Mouse (Mus musculus) MEL (cell line): ENCODE measurements around the gene Pex5. TPM values are rescaled to one million over a fixed set of nuclear protein-coding genes. Genes with fewer than 3 reads are reported as not detected.

Experiments
- DNase-seq: peaks from one replicate; pipeline ENCODE4 v3.0.0; 2011; ENCODE audit warnings: low read depth, low spot score
- H3K27ac ChIP-seq: 2 replicates; pipeline ENCODE4 v1.5.1; 2012; ENCODE audit warnings: low read depth, mild to moderate bottlenecking, control low read depth, low read length, moderate library complexity; ENCODE audit not compliant: control insufficient read depth
- H3K27me3 ChIP-seq, 2 experiments: fragments of 150-350 bp in 1 of 2; sonication (generic) in 1 of 2; 2 replicates each; pipeline ENCODE4 v1.6.1; 2012; ENCODE audit warnings: low read length in 2 of 2, mild to moderate bottlenecking in 2 of 2, improper control_type of control experiment in 1 of 2, moderate library complexity in 1 of 2; ENCODE audit not compliant: insufficient read depth in 2 of 2, control insufficient read depth in 1 of 2
- H3K36me3 ChIP-seq, 2 experiments: 2 replicates each; pipeline ENCODE4 v1.6.1; 2012 to 2014; ENCODE audit warnings: low read length in 2 of 2, improper control_type of control experiment in 1 of 2, inconsistent platforms in 1 of 2, mild to moderate bottlenecking in 1 of 2; ENCODE audit not compliant: insufficient read depth in 2 of 2, control insufficient read depth in 1 of 2
- H3K4me1 ChIP-seq, 2 experiments: fragments of 150-350 bp in 1 of 2; sonication (generic) in 1 of 2; 2 replicates each; pipeline ENCODE4 v1.6.1; 2012; ENCODE audit warnings: low read length in 2 of 2, improper control_type of control experiment in 1 of 2, mild to moderate bottlenecking in 1 of 2; ENCODE audit not compliant: insufficient read depth in 2 of 2, control insufficient read depth in 1 of 2
- H3K4me3 ChIP-seq, 2 experiments: fragments of 150-350 bp in 1 of 2; sonication (generic) in 1 of 2; 2 replicates each; pipeline ENCODE4 v1.5.1; 2012; ENCODE audit warnings: low read depth in 2 of 2, low read length in 2 of 2, mild to moderate bottlenecking in 2 of 2, moderate library complexity in 2 of 2, control low read depth in 1 of 2, improper control_type of control experiment in 1 of 2; ENCODE audit not compliant: control insufficient read depth in 1 of 2, insufficient read depth in 1 of 2
- H3K79me2 ChIP-seq: 2 replicates; pipeline ENCODE4 v1.6.1; 2012; ENCODE audit warnings: mild to moderate bottlenecking, low read length, moderate library complexity; ENCODE audit not compliant: control insufficient read depth, poor library complexity, insufficient read depth
- H3K9ac ChIP-seq: 2 replicates; pipeline ENCODE4 v1.6.1; 2012; ENCODE audit warnings: low read depth, mild to moderate bottlenecking, control low read depth, low read length, moderate library complexity; ENCODE audit not compliant: control insufficient read depth, poor library complexity, severe bottlenecking
- H3K9me3 ChIP-seq: fragments of 150-350 bp; sonication (generic); replicated peaks from 2 replicates; pipeline ENCODE4 v1.6.1; 2012; ENCODE audit warnings: mild to moderate bottlenecking, low read length, improper control_type of control experiment, moderate library complexity; ENCODE audit not compliant: insufficient read depth
- BHLHE40 ChIP-seq: IDR thresholded peaks from 2 replicates; pipeline ENCODE4 v1.6.1; 2012; ENCODE audit warnings: low read depth, mild to moderate bottlenecking, inconsistent platforms, low read length, improper control_type of control experiment, borderline replicate concordance
- CHD1 ChIP-seq: IDR thresholded peaks from 2 replicates; pipeline ENCODE4 v1.6.1; 2012; ENCODE audit warnings: low read depth, mild to moderate bottlenecking, inconsistent platforms, low read length, improper control_type of control experiment
- ELF1 ChIP-seq: IDR thresholded peaks from 2 replicates; pipeline ENCODE4 v1.6.1; 2014; ENCODE audit warnings: low read depth, mild to moderate bottlenecking, inconsistent platforms, low read length, improper control_type of control experiment, moderate library complexity
- EP300 ChIP-seq, 2 experiments: IDR thresholded peaks; 2 replicates each; pipeline ENCODE4 v1.6.1; 2011; ENCODE audit warnings: improper control_type of control experiment in 2 of 2, low read length in 2 of 2, low read depth in 1 of 2, mild to moderate bottlenecking in 1 of 2
- ETS1 ChIP-seq: IDR thresholded peaks from 2 replicates; pipeline ENCODE4 v1.6.1; 2012; ENCODE audit warnings: low read depth, mild to moderate bottlenecking, inconsistent platforms, low read length, improper control_type of control experiment, moderate library complexity
- GABPA ChIP-seq: IDR thresholded peaks from 2 replicates; pipeline ENCODE4 v1.6.1; 2012; ENCODE audit warnings: low read depth, mild to moderate bottlenecking, inconsistent platforms, low read length, improper control_type of control experiment, moderate library complexity
- GATA1 ChIP-seq: IDR thresholded peaks from 2 replicates; pipeline ENCODE4 v1.6.1; 2011; ENCODE audit warnings: low read depth, low read length, improper control_type of control experiment
- HCFC1 ChIP-seq: IDR thresholded peaks from 2 replicates; pipeline ENCODE4 v1.6.1; 2012; ENCODE audit warnings: low read depth, mild to moderate bottlenecking, inconsistent platforms, low read length, improper control_type of control experiment, moderate library complexity
- MAX ChIP-seq: IDR thresholded peaks from 2 replicates; pipeline ENCODE4 v1.6.1; 2011; ENCODE audit warnings: low read length, improper control_type of control experiment
- MAZ ChIP-seq: IDR thresholded peaks from 2 replicates; pipeline ENCODE4 v1.6.1; 2012; ENCODE audit warnings: low read depth, mild to moderate bottlenecking, inconsistent platforms, low read length, improper control_type of control experiment
- MEF2A ChIP-seq: IDR thresholded peaks from 2 replicates; pipeline ENCODE4 v1.6.1; 2014; ENCODE audit warnings: low read depth, mild to moderate bottlenecking, inconsistent platforms, low read length, improper control_type of control experiment; ENCODE audit not compliant: poor library complexity, insufficient replicate concordance, severe bottlenecking; ENCODE audit errors: extremely low read depth
- NRF1 ChIP-seq: IDR thresholded peaks from 2 replicates; pipeline ENCODE4 v1.6.1; 2014; ENCODE audit warnings: low read depth, mild to moderate bottlenecking, inconsistent platforms, low read length, improper control_type of control experiment, moderate library complexity; ENCODE audit not compliant: poor library complexity, insufficient read depth, severe bottlenecking
- POLR2A ChIP-seq, 2 experiments: IDR thresholded peaks; 2 replicates each; pipeline ENCODE4 v1.6.1; 2011 to 2012; ENCODE audit warnings: low read length in 2 of 2, mild to moderate bottlenecking in 2 of 2, control low read depth in 1 of 2, improper control_type of control experiment in 1 of 2, low read depth in 1 of 2, moderate library complexity in 1 of 2; ENCODE audit not compliant: control insufficient read depth in 1 of 2, insufficient read depth in 1 of 2, poor library complexity in 1 of 2
- POLR2AphosphoS2 ChIP-seq: IDR thresholded peaks from 2 replicates; pipeline ENCODE4 v1.6.1; 2011; ENCODE audit warnings: low read length, improper control_type of control experiment
- POLR2AphosphoS5 ChIP-seq: IDR thresholded peaks from 2 replicates; pipeline ENCODE4 v1.6.1; 2012; ENCODE audit warnings: low read depth, borderline replicate concordance, mild to moderate bottlenecking, inconsistent platforms, low read length, moderate library complexity, mixed read lengths
- RAD21 ChIP-seq: IDR thresholded peaks from 2 replicates; pipeline ENCODE4 v1.6.1; 2011; ENCODE audit warnings: mild to moderate bottlenecking, low read depth, low read length, improper control_type of control experiment
- SIN3A ChIP-seq: IDR thresholded peaks from 2 replicates; pipeline ENCODE4 v1.6.1; 2012; ENCODE audit warnings: low read length, improper control_type of control experiment, inconsistent platforms
- SMC3 ChIP-seq: IDR thresholded peaks from 2 replicates; pipeline ENCODE4 v1.6.1; 2011; ENCODE audit warnings: low read depth, low read length, improper control_type of control experiment
- TAL1 ChIP-seq: IDR thresholded peaks from 2 replicates; pipeline ENCODE4 v1.6.1; 2012; ENCODE audit warnings: mild to moderate bottlenecking, inconsistent platforms, low read length, moderate library complexity, mixed read lengths
- TBP ChIP-seq: IDR thresholded peaks from 2 replicates; pipeline ENCODE4 v1.8.0; 2011; ENCODE audit warnings: low read depth, low read length, improper control_type of control experiment
- TCF12 ChIP-seq: IDR thresholded peaks from 2 replicates; pipeline ENCODE4 v1.6.1; 2014; ENCODE audit warnings: low read depth, mild to moderate bottlenecking, inconsistent platforms, low read length, improper control_type of control experiment, moderate library complexity
- USF1 ChIP-seq: IDR thresholded peaks from 2 replicates; pipeline ENCODE4 v1.6.1; 2014; ENCODE audit warnings: low read depth, mild to moderate bottlenecking, inconsistent platforms, low read length, improper control_type of control experiment, moderate library complexity
- USF2 ChIP-seq, 2 experiments: IDR thresholded peaks; 2 replicates each; pipeline ENCODE4 v1.6.1; 2011 to 2012; ENCODE audit warnings: improper control_type of control experiment in 2 of 2, low read length in 2 of 2, borderline replicate concordance in 1 of 2, inconsistent platforms in 1 of 2, low read depth in 1 of 2, mild to moderate bottlenecking in 1 of 2; ENCODE audit not compliant: insufficient read depth in 1 of 2
- ZKSCAN1 ChIP-seq: IDR thresholded peaks from 2 replicates; pipeline ENCODE4 v1.6.1; 2012; ENCODE audit warnings: low read depth, mild to moderate bottlenecking, inconsistent platforms, low read length, improper control_type of control experiment, moderate library complexity
- polyA plus RNA-seq, 2 experiments: library from polyadenylated mRNA; stranded (reverse) in 1 of 2; unstranded in 1 of 2; fragments of >175 nt in 1 of 2; fragments of >200 nt in 1 of 2; gene quantifications; 2 replicates each; pipeline versions ENCODE4 v1.2.1 to v1.2.4; 2012; ENCODE audit warnings: low replicate concordance in 2 of 2, low read depth in 1 of 2; ENCODE audit not compliant: insufficient read length in 2 of 2, insufficient read depth in 1 of 2, missing spikeins in 1 of 2
- total RNA-seq: library from RNA; depleted of rRNA; stranded (reverse); fragments of 300-350 nt; gene quantifications from 2 replicates; pipeline ENCODE4 v1.2.3, GENCODE M21; 2012

The Pex5 gene
- total and polyA plus RNA-seq, 3 experiments = 63.0 to 63.1 TPM; not detected in 1

- Histone ChIP-seq H3K9me3 (no peaks in the 10 kb centered on the region), H3K27ac (peak overlapping the region; percentile 98), H3K4me1 (peaks cover 28 to 38% of the 10 kb centered on the region in 2 experiments), H3K79me2 (no peaks in the 10 kb centered on the region), H3K4me3 (peak overlapping the region in 1 of 2 experiments; percentile 7; a peak in 1 of 4 replicates), H3K9ac (peak overlapping the region; percentile 51), H3K27me3 (no peaks in the 10 kb centered on the region), H3K36me3 (peaks cover 0 to 46% of the 10 kb centered on the region in 2 experiments; a peak in 2 of 4 replicates)
- TF ChIP-seq MAX (no peak), POLR2A (IDR thresholded peaks at IDR 0.05; ENCODE audit: control insufficient read depth in 1 of 2, insufficient read depth in 1 of 2, low read depth in 1 of 2, low read length in 2 of 2, poor library complexity in 1 of 2) (no peak), TCF12 (peak; percentile 64), TAL1 (peak; percentile 86), USF1 (no peak), ETS1 (peak; percentile 46), SMC3 (no peak), ELF1 (no peak), NRF1 (no peak), GATA1 (peak; percentile 75), RAD21 (no peak), BHLHE40 (no peak), GABPA (no peak), USF2 (IDR thresholded peaks at IDR 0.05; ENCODE audit: borderline replicate concordance in 1 of 2, insufficient read depth in 1 of 2, low read depth in 1 of 2, low read length in 2 of 2) (no peak), MEF2A (no peak), TBP (0 out of 2 replicates have a peak, but pooled peaks have one; percentile 47), SIN3A (no peak), CHD1 (no peak), POLR2AphosphoS5 (no peak), ZKSCAN1 (no peak), EP300 (IDR thresholded peaks at IDR 0.05; ENCODE audit: low read depth in 1 of 2, low read length in 2 of 2) (peak; percentile 51 to 70; a peak in 3 of 4 replicates), HCFC1 (no peak), POLR2AphosphoS2 (no peak), MAZ (peak; percentile 61; the same call in 1 of the 2 replicates)
- peak; percentile 78 for DNase-seq
Observed at GRCm38 (mm10) chr6:124376311-124376710, 38.6 kb downstream of the Pex5 start.
